Mouse (Mus musculus): ENCODE measurements at regions not wholly inside any gene's neighbourhood (a gene's known extent, or its start where the extent isn't known, plus 50 kb on each side); places are given as distances from the start of the nearest gene placed in this dataset.
A peak's percentile ranks its signal among the peaks of the same experiment; 100 is the strongest.

DNA sequence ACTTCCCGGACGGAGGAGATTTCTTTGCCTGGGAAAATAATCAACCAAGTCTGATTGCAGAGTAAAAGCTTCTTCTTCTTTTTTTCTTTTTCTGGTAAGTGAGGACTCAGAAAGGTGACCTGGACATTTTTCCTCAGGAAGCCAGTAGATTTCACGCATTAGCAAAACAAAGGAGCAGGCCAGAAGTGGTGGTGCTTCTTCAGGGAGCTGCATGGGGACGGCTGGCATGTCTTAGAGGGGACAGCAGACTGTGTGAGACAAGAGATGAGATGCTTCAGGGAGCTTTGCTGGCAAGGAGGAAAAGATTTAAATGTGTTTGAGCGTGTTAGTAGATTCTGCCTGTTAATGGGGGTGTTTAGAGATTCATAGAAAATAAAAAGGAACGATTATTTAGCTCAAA is 77.4 kb downstream of the Egln3 start:
- H3K36me3 ChIP-seq: no peaks in the 10 kb centered on the region
- H3K4me1 ChIP-seq (replicated peaks): peaks cover 9% of the 10 kb centered on the region; the same call in 1 of the 2 replicates
- H3K9me3 ChIP-seq: no peaks in the 10 kb centered on the region
- no peak overlapping the region for H3K4me3 ChIP-seq
- no peaks in the 10 kb centered on the region for H3K27me3 ChIP-seq
- H3K4me2 ChIP-seq: 0 out of 2 replicates have a peak overlapping the region, but pooled peaks have one; percentile 0
- 50% methylated on average over 6 of the region's 6 CpGs for WGBS
- H3K27ac ChIP-seq (replicated peaks): no peak overlapping the region
- ATAC-seq (ENCODE audit: low FRiP score, low read depth): no peak
- no peak overlapping the region for H3K9ac ChIP-seq

All from hindbrain, embryonic 15.5 days (tissue).